Mouse (Mus musculus) CD4-positive, CD25-positive, alpha-beta regulatory T cell, adult 4 months (primary cell): ENCODE data around the gene Slc22a1. TPM values are rescaled to one million over a fixed set of nuclear protein-coding genes. Genes with fewer than 3 reads are reported as not detected.

Source experiments
- ATAC-seq: one replicate; pipeline ENCODE4 v1.8.0; 2017
- polyA plus RNA-seq, 2 experiments: library from polyadenylated mRNA; unstranded; fragments of 100-300 nt; shearing (Covaris generic); gene quantifications; one replicate each; pipeline ENCODE4 v1.2.1; 2017

The Slc22a1 gene
- polyA plus RNA-seq = not detected

DNA sequence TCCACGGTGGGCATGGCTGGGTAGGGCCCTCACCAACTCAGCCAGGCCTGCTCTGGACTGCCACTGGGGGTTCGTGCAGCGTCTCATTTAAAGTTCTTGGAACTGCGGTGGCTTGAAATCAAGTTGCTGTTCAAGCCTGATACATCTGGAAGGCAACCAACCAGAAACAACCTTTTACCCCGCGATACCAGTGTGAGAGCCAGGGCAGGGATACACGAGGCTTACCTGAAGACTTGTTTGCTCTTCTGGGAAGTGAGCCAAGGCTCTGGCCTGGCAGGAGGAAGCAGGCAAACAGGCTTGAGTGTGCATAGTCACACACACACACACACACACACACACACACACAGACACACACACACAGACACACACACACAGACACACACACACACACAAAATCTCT, at the start of gene Slc22a1:
Slc22a1 (minus strand) TSS at position 184 of the 400 bp plus-strand sequence.
- no peak for ATAC-seq

DNA sequence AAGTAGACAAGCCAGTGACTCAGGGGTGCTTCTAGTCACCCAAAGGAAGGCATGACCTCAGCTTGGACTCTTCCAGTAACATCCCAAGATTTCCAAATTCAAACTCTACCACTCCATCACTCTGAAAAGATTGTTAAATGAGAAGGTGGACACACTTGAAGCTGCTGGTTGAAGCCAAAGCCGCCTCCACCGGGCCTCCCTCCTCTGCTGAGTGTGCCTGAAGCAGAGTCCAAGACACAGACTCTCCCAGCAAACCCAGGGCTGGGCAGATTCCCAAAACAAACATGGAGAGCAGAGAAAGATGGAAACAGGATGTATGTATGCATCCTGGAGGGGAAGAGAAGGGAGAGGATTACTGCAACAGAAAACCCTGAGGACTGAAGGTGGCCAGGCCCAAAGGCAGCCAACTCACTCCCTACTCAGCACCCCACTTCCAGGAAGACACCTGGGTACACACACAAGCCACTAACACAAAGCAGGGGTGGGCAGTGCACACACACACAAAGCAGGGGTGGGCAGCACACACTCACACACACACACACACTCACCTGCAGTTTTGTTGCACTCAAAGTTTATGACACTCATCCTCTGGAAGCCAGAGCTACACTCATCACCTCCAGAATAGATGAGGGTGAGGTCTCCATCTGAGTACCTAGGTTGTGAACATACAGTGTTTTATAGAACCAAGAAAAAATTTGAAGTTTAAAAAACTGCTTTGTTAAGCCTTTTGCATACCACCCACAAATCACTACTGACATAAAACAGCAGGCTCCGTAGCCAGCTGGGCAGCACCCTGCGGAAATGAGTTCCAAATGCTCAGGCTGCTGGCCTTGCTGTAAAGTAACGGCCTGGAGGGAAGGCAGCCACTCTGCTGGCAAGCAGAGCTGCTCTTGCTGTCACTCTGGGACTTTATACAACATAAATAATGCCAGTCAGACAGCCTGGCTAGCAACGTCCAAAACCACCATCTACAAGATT, 49.4 kb upstream of the Slc22a1 start:
- no peak for ATAC-seq

DNA sequence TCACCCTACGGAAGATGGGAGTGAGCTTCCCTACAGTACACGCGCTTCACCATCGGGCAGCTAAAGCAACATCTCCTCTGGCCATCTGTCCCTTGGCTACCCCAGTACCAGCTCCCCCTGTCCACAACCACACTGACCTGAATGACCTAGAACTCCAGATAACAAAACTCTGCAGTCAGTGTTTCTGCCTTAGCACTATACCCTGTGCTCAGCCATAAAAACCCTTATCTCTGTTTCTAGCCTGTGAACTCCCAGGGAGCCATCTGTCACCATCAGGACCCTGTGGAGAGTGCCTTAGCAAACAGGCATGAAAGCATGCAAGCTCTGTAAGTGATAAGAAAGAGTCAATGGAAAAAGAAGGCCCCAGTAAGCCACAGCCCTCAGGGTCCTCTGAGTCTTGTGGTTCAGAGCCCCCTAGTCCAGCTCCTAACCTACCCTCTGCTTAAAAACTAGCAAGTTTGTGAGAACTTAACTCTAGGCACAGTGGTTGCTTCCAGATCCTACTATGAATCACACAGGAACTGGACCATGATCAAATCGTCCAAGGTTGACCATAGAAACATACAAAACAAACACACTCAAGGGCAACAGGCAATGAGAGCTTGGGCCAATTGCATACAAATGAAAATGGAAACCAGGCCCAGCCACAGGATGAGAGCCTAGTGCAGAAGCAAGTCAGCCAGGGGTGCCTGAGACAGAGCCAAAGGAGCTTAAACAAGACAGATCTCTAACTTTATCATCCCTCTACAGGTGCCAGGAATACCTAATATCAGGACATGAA, 48.5 kb upstream of the Slc22a1 start:
- no peak for ATAC-seq

DNA sequence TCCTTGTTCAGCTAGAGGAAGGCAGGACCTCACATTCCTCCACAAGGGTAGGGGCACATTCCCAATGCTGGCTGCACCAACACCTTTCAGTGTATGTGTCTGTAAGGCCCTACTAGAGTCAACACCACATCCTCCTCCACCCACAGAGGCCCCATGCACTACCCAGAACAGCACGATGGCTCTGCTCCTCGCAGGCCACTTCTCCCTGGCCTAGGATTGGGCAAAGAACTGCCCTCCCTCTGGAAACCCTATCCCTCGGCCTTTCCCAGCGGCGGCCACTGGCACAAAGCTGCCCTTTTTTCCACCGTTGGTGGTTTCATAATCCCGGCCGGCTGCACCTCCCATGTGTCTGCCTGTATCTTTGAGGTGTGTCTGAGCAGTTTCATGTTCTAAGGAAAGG, 47.0 kb upstream of the Slc22a1 start:
- peak; percentile 84 for ATAC-seq

DNA sequence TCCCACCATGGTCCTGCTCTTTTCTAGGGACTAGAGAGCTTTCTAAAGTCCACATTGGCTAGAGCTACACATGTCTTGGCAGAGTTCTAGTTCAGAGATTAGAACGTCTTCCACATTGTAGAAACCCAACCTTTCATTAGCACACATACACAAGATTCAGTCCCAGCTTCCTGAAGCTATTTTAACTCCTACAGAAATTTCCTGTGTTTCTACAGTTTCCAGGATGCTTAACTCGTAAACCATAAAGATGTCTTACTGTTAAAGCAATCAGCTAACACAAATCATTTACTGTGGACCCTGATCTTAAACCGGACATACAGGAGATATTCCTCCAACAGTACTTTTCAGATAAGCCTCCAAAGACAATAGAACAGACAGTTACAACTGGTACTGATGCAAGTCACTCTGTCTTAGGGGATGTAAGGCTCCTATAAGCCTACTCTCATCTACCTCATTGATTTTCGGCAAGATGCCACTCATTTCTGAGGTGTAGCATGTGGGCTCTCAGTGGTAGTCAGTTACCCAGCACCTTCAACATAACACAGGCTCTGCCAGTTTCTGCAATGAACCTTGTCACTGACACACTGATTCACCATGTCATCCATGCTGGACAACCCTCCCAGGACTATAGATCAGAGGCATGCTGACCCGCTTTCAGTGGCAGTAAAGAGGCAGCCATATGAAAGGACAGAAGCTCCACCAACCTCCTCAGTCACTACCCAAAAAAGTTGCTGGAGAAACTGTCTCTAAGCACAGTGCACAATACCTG, 45.7 kb upstream of the Slc22a1 start:
- ATAC-seq = no peak

DNA sequence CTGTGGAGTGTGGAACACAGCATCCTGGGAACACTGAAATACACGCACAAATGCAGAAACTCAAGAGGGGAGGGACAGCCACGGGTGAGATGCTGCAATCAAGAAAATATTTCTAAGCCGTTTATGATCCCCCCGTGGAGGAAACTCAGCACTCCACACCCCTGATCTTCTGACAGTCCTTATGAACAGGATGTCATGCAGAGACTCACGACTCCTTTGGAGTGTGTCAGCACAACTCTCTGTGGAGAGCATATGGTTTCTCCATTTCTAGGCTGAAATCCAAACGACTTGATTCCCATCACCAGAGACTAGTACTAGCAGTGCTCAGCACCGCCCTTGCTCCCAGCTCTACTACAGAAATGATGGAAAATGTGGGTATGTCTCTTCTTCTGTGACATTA, 42.6 kb upstream of the Slc22a1 start:
- no peak for ATAC-seq

DNA sequence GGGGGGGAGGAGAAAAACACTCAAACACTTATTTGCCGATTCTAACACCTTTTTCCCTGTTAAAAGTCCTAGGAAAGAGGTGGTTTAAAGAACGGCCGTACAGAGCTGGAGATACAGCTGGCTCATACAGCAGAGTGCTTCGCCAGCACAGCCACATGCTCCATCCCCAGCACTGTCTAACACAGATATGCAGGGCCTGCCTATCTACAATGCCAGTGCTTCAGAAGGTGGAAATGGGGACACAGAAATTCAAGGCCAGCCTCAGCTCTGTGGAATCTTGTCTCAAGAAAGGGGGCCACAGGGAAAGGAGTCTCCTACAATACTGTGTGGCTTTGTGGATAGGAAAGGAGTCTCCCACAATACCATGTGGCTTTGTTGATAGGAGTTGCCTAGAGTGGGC, 41.8 kb upstream of the Slc22a1 start:
- ATAC-seq = no peak

DNA sequence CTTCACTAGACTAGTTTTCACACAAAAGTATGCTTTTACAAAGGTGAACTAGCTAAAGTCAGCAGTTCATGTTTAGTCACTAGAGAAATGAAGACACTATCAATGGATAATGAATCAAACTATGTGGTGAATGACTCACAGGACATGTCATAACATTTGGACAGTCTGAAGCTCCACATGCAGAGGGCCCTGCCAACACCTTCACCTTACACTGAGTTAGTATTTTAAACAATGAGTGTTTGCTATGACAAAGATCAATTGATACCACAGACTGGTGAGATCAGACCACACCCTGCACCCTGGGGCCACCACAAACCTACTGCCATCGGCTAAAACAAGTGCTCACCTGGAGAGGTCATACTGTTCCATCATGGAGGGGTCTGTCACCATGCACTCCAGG, 39.4 kb upstream of the Slc22a1 start:
- ATAC-seq = peak; percentile 49

DNA sequence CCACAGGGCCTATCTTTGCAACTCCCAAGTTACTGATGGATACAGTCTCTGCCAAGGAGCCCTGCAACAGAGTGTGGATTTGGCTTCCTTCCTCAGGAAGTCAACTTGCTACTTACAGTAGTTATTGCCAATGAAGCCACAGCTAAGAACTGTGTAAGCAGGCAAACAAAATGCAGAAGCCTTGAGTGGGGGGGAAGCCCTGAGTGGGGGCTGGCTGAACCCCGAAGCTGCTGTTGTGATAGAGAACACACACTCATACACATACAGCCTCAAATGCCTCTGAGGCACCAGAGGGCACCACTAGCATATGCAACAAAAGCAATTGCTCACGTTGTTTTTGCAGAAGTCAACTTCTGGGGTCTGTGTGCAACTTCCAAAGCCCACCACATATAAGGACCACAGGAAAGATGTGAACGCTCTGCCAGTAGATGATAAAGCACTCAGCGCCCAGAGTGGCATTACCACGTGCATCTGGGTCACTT, 38.5 kb upstream of the Slc22a1 start:
- peak; percentile 47 for ATAC-seq

DNA sequence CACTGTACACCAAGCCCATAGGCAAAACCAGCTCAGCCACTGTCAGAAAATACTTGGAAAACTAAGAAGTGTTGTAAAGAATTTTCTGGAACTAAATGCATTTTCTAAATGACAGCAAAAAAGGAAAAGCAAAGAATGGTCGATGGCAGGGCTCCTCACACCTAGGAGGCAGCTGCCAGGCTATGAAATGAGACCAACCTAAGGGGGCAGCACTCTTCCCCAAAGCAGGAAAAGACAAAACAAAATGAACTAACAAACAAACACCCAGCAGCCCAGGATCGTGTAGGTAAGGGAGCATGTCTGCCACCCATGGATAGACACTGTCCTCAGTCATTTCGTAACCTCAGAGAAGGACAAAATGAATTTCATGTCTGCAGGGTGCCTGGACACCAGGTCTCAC, 37.4 kb upstream of the Slc22a1 start:
- no peak for ATAC-seq

DNA sequence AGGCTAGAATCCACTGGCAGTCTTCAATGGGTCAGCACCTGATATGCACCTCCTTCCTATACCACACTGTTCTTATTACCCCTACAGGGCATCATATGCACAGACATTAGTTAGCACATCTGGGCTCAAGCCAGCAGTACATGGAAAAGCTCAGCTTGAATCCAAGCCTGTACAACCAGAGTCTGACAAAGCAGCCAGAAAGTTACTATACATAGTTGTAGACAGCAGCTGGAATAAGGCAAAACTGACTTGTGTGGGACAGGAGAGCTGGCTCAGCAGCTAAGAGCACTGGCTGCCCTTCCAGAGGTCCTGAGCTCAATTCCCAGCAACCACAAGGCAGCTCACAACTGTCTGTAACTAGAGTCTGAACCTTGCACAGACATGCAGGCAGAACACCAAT, 36.6 kb upstream of the Slc22a1 start:
- no peak for ATAC-seq

DNA sequence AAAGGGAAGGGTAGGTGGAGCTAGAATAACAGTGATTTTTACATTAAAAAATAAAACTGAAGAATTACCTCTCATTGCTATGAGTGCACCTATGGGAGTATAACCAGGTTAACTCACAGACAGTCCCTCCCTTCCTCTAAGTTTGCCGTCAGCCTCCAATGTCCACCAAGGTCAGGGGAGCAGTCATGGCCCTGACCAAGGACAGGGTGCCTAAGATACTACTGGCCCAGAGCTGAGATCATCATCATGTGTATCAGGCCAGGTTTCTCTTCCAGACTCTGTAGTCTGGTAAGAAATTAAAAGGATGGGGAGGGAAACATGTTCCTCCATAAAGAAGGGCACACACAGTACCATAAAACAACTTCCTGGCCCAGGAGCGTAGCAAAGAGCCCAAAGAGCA, 35.3 kb upstream of the Slc22a1 start:
- no peak for ATAC-seq

DNA sequence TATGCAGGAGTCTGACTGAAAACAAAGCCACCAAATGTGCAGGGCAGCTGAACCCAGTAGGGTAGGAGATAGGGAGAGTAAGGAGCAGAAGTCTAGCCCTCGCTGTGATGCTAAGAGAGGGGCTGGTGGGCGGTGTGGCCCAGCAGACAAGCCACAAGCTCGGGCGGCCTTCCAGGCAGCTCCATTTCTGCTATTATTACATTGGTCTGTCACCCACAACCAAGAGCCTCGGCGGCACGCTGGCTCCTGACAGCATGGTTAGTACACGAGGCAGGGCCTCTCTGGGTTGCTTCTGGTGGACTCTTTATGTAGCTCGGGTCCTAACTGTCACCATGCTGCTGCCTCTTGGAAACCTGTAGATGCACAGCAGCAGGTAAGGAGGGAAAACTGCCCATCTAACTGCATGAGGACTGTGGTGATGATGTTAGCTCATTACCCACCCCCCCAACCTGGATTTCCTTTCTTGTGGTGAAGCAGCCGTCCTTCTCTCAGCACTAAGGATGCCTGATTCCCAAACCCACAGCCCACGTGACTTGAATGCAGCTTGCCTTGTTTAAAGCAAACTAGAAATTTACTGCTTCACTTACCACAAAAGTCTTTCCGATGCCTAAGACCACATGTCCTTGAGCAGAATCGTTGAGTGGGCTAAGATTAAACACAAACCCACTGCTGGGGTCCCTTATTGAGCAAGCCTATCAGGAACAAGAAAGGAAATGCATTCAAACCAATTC, 34.6 kb upstream of the Slc22a1 start:
- no peak for ATAC-seq

DNA sequence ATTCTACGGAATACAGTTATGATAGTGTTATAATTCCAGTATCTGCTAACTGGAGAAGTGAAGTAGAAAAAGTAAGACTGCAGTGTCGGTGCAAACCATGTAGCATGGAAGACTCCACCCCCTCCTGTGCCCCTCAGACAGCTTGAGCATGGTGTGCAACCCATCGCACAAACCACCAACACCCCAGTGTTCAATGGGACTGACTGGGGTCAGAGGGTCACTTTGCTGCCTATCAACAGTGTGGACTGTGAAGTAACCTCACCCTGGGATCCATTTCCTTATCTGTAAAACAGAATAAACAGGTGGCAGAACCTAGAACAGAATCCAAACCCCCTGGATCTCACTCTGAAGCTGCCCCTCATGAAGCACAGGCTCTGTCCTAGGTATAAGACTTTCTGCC, 32.8 kb upstream of the Slc22a1 start:
- ATAC-seq = no peak

DNA sequence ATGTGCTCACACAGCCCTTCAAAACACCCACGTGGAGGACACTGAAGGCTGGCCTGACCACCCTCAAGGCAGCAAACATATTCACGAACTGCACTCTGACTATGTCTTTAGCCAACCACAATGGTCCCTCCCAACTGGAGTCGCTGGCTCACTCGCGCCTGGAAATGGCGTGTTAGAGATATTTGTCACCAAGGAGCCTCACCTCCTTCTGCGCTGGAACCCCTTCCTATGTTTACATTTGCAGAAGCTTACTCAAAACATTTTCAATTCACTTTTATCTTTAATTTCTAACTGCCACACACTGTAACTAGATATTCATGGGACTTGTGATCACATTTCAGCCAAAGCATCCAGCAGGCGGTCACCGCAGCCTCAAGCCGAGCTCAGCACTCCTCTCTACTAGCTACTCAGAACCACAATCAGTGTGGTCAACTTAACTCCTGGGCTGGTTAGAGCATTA, 31.0 kb upstream of the Slc22a1 start:
- no peak for ATAC-seq

DNA sequence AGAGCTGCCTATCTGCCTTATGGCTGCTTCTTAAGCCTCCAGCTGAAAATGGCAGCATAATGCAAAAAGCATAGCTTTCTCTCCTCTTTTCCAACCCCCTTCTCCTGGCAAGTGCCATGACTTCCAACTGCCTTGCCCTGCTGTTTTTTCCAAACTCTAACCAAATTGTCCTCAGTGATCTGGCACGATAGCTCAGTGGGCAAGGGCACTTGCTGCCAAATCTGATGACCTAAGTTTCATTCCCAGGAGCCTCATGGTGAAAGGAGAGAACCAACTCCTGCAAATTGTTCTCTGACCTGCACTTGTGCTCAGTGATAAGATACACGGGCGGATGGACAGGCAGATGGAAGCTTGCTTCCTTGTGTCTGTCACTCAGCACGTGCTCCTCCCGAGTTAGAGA, 27.3 kb upstream of the Slc22a1 start:
- no peak for ATAC-seq

DNA sequence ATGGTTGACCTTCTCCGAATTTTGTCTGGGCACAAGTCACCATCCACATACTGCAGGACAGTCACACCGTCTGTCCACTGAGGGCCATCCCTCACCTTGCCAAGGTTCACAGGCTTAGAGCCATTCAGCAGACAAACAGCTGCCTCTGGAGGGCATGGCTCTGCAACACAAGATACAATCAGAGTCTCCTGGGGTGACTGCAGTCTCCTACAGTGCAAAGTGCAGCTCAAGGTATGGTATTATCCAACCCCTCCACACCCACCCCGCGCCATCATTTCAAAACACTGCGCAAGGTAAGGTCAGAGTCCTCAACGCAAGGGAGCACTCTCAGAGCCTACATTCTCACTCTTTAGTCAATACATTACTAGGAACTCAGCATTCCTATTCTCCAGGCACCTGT, 24.7 kb upstream of the Slc22a1 start:
- ATAC-seq = no peak

DNA sequence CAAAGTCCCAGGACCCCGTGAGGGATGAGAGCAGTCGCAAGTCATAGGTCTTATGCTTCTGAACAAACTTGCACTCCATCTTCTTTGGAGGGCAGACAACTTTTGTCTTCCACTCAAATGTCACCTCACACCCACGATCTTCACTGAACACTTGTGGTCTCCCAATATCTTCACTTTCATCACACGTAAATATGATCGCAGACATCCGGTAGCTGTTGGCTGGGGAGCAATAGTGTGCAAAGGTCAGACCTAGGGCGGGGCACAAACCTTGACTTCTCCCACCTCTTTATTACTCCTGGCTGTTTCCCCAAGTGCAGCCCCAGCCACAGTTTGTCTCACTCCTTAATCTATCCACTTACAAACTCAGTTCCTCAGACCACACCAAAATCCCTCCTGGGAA, 16.3 kb upstream of the Slc22a1 start:
- peak; percentile 94 for ATAC-seq

DNA sequence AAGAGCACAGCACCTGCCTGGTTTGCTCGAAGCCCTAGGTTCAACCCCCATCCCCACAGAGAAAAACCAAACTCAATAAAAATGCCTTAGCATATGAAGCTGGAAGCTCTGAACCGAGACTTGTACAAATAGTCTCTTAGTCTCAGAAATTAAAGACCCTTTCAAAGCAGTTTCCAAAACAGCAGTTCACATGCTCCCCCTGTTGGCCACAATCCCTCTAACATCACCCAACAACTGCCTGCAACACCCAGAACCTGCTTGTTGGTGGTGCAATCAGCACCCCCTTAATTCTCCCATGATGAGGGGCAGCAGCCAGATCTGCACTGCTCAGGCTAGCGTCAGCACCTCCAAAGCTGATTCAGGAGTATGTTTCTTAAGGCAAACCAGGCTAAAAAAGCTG, 13.9 kb upstream of the Slc22a1 start:
- peak; percentile 19 for ATAC-seq

DNA sequence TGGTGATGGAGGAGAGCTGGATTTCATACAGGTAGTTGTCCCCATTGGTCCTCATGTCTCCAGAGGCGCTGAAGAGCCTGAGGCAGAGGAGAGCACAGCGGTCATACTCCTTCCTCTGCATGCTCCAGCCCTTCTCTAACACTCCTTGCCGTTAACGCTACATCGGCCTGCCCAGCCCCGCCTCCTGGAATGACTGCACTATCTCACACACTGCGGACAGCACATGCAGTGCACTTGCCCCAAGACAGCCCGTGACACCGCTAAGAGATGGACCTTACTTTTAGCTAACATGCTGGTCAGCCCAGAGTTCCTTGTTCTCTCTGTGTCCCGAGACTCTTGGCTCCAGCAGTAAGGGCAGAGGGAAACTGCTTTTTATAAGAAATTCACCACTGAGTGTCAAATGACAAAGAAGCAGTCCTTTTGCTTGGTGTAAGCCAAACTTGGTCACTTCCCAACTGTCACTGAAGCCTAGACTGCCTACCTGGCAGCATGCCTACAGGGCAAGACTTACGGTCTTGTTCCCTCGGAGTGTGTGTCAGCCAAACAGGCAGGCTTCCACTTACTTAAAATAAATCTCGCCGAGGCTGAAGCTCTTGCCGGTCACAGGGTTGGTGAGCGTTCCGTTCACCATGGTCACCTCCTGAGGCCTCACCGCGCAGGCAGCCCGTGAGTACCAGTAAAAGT, 12.9 kb upstream of the Slc22a1 start:
- ATAC-seq = no peak

DNA sequence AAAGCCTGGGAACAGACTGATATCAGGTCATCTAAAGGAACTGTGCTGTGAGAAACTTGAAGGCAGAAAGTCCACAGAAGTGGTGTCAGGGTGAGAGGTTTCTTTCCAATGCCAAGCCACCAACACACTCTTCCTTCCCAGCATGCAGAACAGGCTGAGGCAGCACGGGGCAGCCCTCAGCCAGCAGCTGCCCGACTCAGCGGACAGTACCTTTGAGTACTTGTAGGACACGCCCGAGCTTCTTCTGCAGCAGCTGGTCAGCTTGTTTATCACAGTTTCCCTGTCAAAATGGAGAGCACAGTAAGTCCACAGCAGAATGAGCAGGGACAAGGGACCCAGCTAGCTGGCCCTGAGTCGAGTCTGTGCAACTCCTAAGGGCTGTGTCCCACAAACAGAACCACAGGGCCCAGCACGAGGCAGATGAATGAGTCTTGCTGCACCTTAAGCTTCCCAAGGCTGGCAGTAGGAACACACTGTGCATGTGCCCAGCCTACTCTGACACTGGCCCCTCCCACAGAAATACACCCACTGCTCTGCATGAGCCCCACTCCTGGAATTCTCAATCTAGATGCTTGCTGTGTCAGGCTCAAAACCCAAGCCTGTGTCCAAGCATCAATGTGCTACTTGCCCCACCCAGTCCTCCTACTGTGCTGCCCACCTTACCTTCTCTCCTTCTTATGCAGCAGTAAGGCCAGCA, 9.4 kb upstream of the Slc22a1 start:
- ATAC-seq = no peak
